Mouse (Mus musculus) limb, embryonic 15.5 days (tissue): ENCODE data around the gene Dgke. TPM values are rescaled to one million over a fixed set of nuclear protein-coding genes. Genes with fewer than 3 reads are reported as not detected.

ENCODE experiments used
- ATAC-seq: fragments of 200-750 bp; cut with Nextera tagmentation; 2 replicates; pipeline ENCODE4 v1.8.0; 2017; ENCODE audit warnings: low read depth, moderate TSS enrichment; ENCODE audit not compliant: insufficient number of reproducible peaks, low FRiP score, low TSS enrichment
- H3K27ac ChIP-seq: fragments of 300-500 bp; sonication (generic); 2 replicates; pipeline ENCODE4 v1.5.1; 2015; ENCODE audit warnings: moderate library complexity, mild to moderate bottlenecking, inconsistent platforms
- H3K27me3 ChIP-seq: fragments of 300-500 bp; sonication (generic); 2 replicates; pipeline ENCODE4 v1.6.1; 2015; ENCODE audit warnings: inconsistent platforms
- H3K36me3 ChIP-seq: fragments of 300-500 bp; sonication (generic); 2 replicates; pipeline ENCODE4 v1.6.1; 2015; ENCODE audit warnings: inconsistent platforms
- H3K4me1 ChIP-seq: fragments of 300-500 bp; sonication (generic); 2 replicates; pipeline ENCODE4 v1.6.1; 2015; ENCODE audit warnings: inconsistent platforms
- H3K4me2 ChIP-seq: fragments of 300-500 bp; sonication (generic); 2 replicates; pipeline ENCODE4 v1.6.1; 2015; ENCODE audit warnings: mild to moderate bottlenecking, inconsistent platforms
- H3K4me3 ChIP-seq: fragments of 300-500 bp; sonication (generic); 2 replicates; pipeline ENCODE4 v1.5.1; 2015; ENCODE audit warnings: mild to moderate bottlenecking, inconsistent platforms
- H3K9ac ChIP-seq: fragments of 300-500 bp; sonication (generic); 2 replicates; pipeline ENCODE4 v1.6.1; 2015; ENCODE audit warnings: inconsistent platforms
- H3K9me3 ChIP-seq: fragments of 300-500 bp; sonication (generic); 2 replicates; pipeline ENCODE4 v1.6.1; 2016; ENCODE audit warnings: inconsistent platforms
- WGBS: fragments of 180-500 bp; shearing (Covaris S2); methylation state at CpG from one replicate; pipeline ENCODE4 v1.1.7; 2015; 5-methylcytosine and 5-hydroxymethylcytosine counted together
- polyA plus RNA-seq: library from polyadenylated mRNA; unstranded; fragments of >200 nt; fragmentation: Nextera tagmentation; extraction: Ambion mirVana; gene quantifications from 2 replicates; pipeline ENCODE4 v1.2.1, GENCODE M21; 2015

Dgke gene
- polyA plus RNA-seq, 1 experiment from 2014 or later: 3.7 TPM

- Histone ChIP-seq H3K4me3 (no peak overlapping the region), H3K9me3 (no peaks in the 10 kb centered on the region), H3K27ac (no peak overlapping the region), H3K4me1 (peaks cover 3% of the 10 kb centered on the region; the same call in 1 of the 2 replicates), H3K9ac (no peak overlapping the region), H3K27me3 (no peaks in the 10 kb centered on the region), H3K36me3 (0 out of 2 replicates have a peak, but pooled peaks cover 6% of the 10 kb centered on the region), H3K4me2 (no peak overlapping the region)
- no peak for ATAC-seq
- 63% methylated on average over 7 of the region's 7 CpGs for WGBS
Observed at GRCm38 (mm10) chr11:89009496-89009895, 57.2 kb downstream of the Dgke start.

- Histone ChIP-seq H3K4me1 (peaks cover 3% of the 10 kb centered on the region; the same call in 1 of the 2 replicates), H3K4me2 (no peak overlapping the region), H3K4me3 (no peak overlapping the region), H3K9ac (no peak overlapping the region), H3K27me3 (no peaks in the 10 kb centered on the region), H3K36me3 (0 out of 2 replicates have a peak, but pooled peaks cover 6% of the 10 kb centered on the region), H3K27ac (no peak overlapping the region), H3K9me3 (no peaks in the 10 kb centered on the region)
- WGBS: 78% methylated on average over 9 of the region's 9 CpGs
- no peak for ATAC-seq
Observed at GRCm38 (mm10) chr11:89009066-89009465, 57.6 kb downstream of the Dgke start.

GRCm38 (mm10) chr11:89007582-89007981 lies 59.1 kb downstream of the Dgke start:
- Histone ChIP-seq H3K27me3 (no peaks in the 10 kb centered on the region), H3K4me2 (no peak overlapping the region), H3K9me3 (no peaks in the 10 kb centered on the region), H3K27ac (no peak overlapping the region), H3K36me3 (0 out of 2 replicates have a peak, but pooled peaks cover 6% of the 10 kb centered on the region), H3K4me1 (peaks cover 6% of the 10 kb centered on the region; the same call in 1 of the 2 replicates), H3K4me3 (no peak overlapping the region), H3K9ac (no peak overlapping the region)
- ATAC-seq: no peak
- 85% methylated on average over 3 of the region's 3 CpGs for WGBS

GRCm38 (mm10) chr11:89006404-89006803 lies 60.2 kb downstream of the Dgke start:
- Histone ChIP-seq H3K4me2 (no peak overlapping the region), H3K36me3 (no peaks in the 10 kb centered on the region), H3K9me3 (no peaks in the 10 kb centered on the region), H3K4me3 (no peak overlapping the region), H3K9ac (no peak overlapping the region), H3K27ac (no peak overlapping the region), H3K27me3 (no peaks in the 10 kb centered on the region), H3K4me1 (peaks cover 8% of the 10 kb centered on the region; the same call in 1 of the 2 replicates)
- ATAC-seq: no peak

GRCm38 (mm10) chr11:89005473-89005872 lies 61.2 kb downstream of the Dgke start:
- no peak for ATAC-seq
- Histone ChIP-seq H3K4me1 (peaks cover 8% of the 10 kb centered on the region; the same call in 1 of the 2 replicates), H3K9me3 (no peaks in the 10 kb centered on the region), H3K27me3 (no peaks in the 10 kb centered on the region), H3K4me3 (no peak overlapping the region), H3K27ac (no peak overlapping the region), H3K9ac (no peak overlapping the region), H3K36me3 (no peaks in the 10 kb centered on the region), H3K4me2 (no peak overlapping the region)
- 62% methylated on average over 5 of the region's 5 CpGs for WGBS

- H3K4me1 ChIP-seq: peaks cover 13% of the 10 kb centered on the region; the same call in 1 of the 2 replicates
- H3K9ac ChIP-seq: no peak overlapping the region
- 61% methylated on average over 4 of the region's 4 CpGs for WGBS
- H3K27ac ChIP-seq: no peak overlapping the region
- no peak overlapping the region for H3K4me3 ChIP-seq
- no peak for ATAC-seq
- no peaks in the 10 kb centered on the region for H3K36me3 ChIP-seq
- H3K27me3 ChIP-seq: peaks cover 15% of the 10 kb centered on the region
- no peak overlapping the region for H3K4me2 ChIP-seq
- H3K9me3 ChIP-seq: no peaks in the 10 kb centered on the region
Observed at GRCm38 (mm10) chr11:89003726-89004125, 62.9 kb downstream of the Dgke start.

- Histone ChIP-seq H3K36me3 (no peaks in the 10 kb centered on the region), H3K27ac (no peak overlapping the region), H3K9me3 (no peaks in the 10 kb centered on the region), H3K4me3 (no peak overlapping the region), H3K4me1 (peaks cover 13% of the 10 kb centered on the region; the same call in 1 of the 2 replicates), H3K9ac (no peak overlapping the region), H3K27me3 (peaks cover 18% of the 10 kb centered on the region), H3K4me2 (no peak overlapping the region)
- no peak for ATAC-seq
- WGBS: 42% methylated on average over 6 of the region's 6 CpGs
Observed at GRCm38 (mm10) chr11:89003078-89003477, 63.6 kb downstream of the Dgke start.

GRCm38 (mm10) chr11:89002621-89003020 lies 64.0 kb downstream of the Dgke start:
- no peaks in the 10 kb centered on the region for H3K9me3 ChIP-seq
- peaks cover 19% of the 10 kb centered on the region for H3K27me3 ChIP-seq
- H3K36me3 ChIP-seq: no peaks in the 10 kb centered on the region
- H3K27ac ChIP-seq: no peak overlapping the region
- ATAC-seq: no peak
- 69% methylated on average over 5 of the region's 5 CpGs for WGBS
- peaks cover 13% of the 10 kb centered on the region; the same call in 1 of the 2 replicates for H3K4me1 ChIP-seq
- H3K4me3 ChIP-seq: no peak overlapping the region
- H3K9ac ChIP-seq: no peak overlapping the region
- H3K4me2 ChIP-seq: peak overlapping the region; percentile 17

GRCm38 (mm10) chr11:89002068-89002467 lies 64.6 kb downstream of the Dgke start:
- Histone ChIP-seq H3K4me2 (no peak overlapping the region), H3K4me3 (no peak overlapping the region), H3K27ac (no peak overlapping the region), H3K9me3 (no peaks in the 10 kb centered on the region), H3K27me3 (peaks cover 19% of the 10 kb centered on the region), H3K4me1 (peaks cover 13% of the 10 kb centered on the region; the same call in 1 of the 2 replicates), H3K9ac (no peak overlapping the region), H3K36me3 (no peaks in the 10 kb centered on the region)
- ATAC-seq: no peak
- WGBS: 83% methylated on average over 5 of the region's 5 CpGs

- Histone ChIP-seq H3K27ac (no peak overlapping the region), H3K4me2 (peak overlapping the region; percentile 14; the same call in 1 of the 2 replicates), H3K27me3 (peaks cover 19% of the 10 kb centered on the region), H3K4me3 (no peak overlapping the region), H3K4me1 (peaks cover 13% of the 10 kb centered on the region; the same call in 1 of the 2 replicates), H3K9ac (no peak overlapping the region), H3K36me3 (no peaks in the 10 kb centered on the region), H3K9me3 (no peaks in the 10 kb centered on the region)
- ATAC-seq: no peak
- 92% methylated on average over 7 of the region's 7 CpGs for WGBS
Observed at GRCm38 (mm10) chr11:89001569-89001968, 65.1 kb downstream of the Dgke start.

GRCm38 (mm10) chr11:89000527-89000819 lies 66.2 kb downstream of the Dgke start:
- Histone ChIP-seq H3K4me2 (no peak overlapping the region), H3K4me3 (peak overlapping the region; percentile 53), H3K36me3 (no peaks in the 10 kb centered on the region), H3K27ac (no peak overlapping the region), H3K27me3 (peaks cover 19% of the 10 kb centered on the region), H3K9ac (no peak overlapping the region), H3K9me3 (no peaks in the 10 kb centered on the region), H3K4me1 (peaks cover 13% of the 10 kb centered on the region; the same call in 1 of the 2 replicates)
- ATAC-seq: no peak

- no peaks in the 10 kb centered on the region for H3K36me3 ChIP-seq
- H3K9me3 ChIP-seq: no peaks in the 10 kb centered on the region
- ATAC-seq: no peak
- peaks cover 19% of the 10 kb centered on the region for H3K27me3 ChIP-seq
- H3K4me1 ChIP-seq: peaks cover 13% of the 10 kb centered on the region; the same call in 1 of the 2 replicates
- WGBS: 31% methylated on average over 33 of the region's 33 CpGs
- peak overlapping the region; percentile 53 for H3K4me3 ChIP-seq
- H3K27ac ChIP-seq: 0 out of 2 replicates have a peak overlapping the region, but pooled peaks have one; percentile 23
- peak overlapping the region; percentile 31 for H3K9ac ChIP-seq
- peak overlapping the region; percentile 69 for H3K4me2 ChIP-seq
Observed at GRCm38 (mm10) chr11:88999723-89000526, 66.7 kb downstream of the Dgke start.
